ENCODE assay signal across 20 mouse cellular contexts in the genomic region with DNA sequence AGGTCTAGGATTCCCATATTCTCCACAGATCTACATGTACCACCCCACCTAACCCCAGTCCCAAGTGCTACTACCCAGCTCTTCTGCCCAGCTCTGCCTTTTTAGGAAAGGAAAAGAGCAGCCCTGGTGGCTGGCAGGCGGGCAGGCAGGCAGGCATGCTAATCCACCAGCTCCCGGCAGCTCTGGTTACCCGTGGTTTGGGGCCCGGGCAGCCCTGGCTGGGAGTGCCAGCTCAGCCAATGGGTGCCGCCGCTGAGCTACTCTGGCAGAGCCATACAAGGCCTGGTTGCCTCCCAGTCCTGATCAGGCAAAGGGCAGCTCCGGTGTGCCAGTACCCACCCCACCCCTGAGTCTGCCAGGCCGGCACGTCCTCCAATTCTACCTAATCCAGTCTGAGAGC. TPM values are rescaled to one million over a fixed set of nuclear protein-coding genes. Genes with fewer than 3 reads are reported as not detected.
A peak's percentile ranks its signal among the peaks of the same experiment; 100 is the strongest.
DNase-seq lines count a peak whose midpoint lies in the region; ATAC-seq and TF ChIP-seq lines count a peak whose summit lies in the region.
"Had no signal": no experiment of that assay in that cellular context is flagged by ENCODE, and none has a peak within 500 bp of the region (broad histone marks: within the 10 kb centered on the region; RNA-seq: fewer than 3 reads in every experiment).

No protein-coding gene starts in this region.

- no peak overlapping the region for H3K4me2 ChIP-seq in embryonic facial prominence, embryonic 13.5 days
- H3K4me2 ChIP-seq in forebrain, postnatal 0 days (ENCODE audit: low read depth): no peak overlapping the region
- H3K4me2 ChIP-seq in liver, embryonic 11.5 days: no peak overlapping the region
- H3K4me2 ChIP-seq: embryonic facial prominence, embryonic 12.5 days; limb, embryonic 13.5 days; liver, embryonic 15.5 days had no signal

- DNase-seq in embryonic facial prominence, embryonic 10.5 days (ENCODE audit: low spot score): no peak
- peak; percentile 18 to 53 for DNase-seq in lung, adult 18-20 months
- DNase-seq in lung, postnatal 10 days: no peak
- no peak for DNase-seq in forebrain, postnatal 0 days
- no peak for DNase-seq in liver, embryonic 11.5 days (ENCODE audit: low spot score)
- no peak for DNase-seq in embryo, embryonic 10 days (ENCODE audit: low spot score)
- DNase-seq: heart, adult 18-20 months; heart, postnatal 4 days; kidney, adult 18-20 months; kidney, postnatal 10 days; lung, postnatal 14 days; right cerebral cortex, postnatal 4 days; thymus, adult 2 months had no signal

- peaks cover 8% of the 10 kb centered on the region for H3K4me1 ChIP-seq in embryonic facial prominence, embryonic 13.5 days
- no peaks in the 10 kb centered on the region; the same call in 1 of the 2 replicates for H3K4me1 ChIP-seq in embryonic facial prominence, embryonic 10.5 days
- no peaks in the 10 kb centered on the region for H3K4me1 ChIP-seq in forebrain, postnatal 0 days (ENCODE audit: insufficient read depth)
- H3K4me1 ChIP-seq in small intestine, adult 2 months (ENCODE audit: control insufficient read depth, insufficient read depth, insufficient read length, low read length): peaks cover 26% of the 10 kb centered on the region
- no peaks in the 10 kb centered on the region for H3K4me1 ChIP-seq in liver, embryonic 11.5 days (replicated peaks; ENCODE audit: control insufficient read depth, insufficient read depth, low read length)
- H3K4me1 ChIP-seq: embryonic facial prominence, embryonic 12.5 days; limb, embryonic 13.5 days; liver, embryonic 15.5 days had no signal

- no peaks in the 10 kb centered on the region for H3K9me3 ChIP-seq in embryonic facial prominence, embryonic 13.5 days
- H3K9me3 ChIP-seq in embryonic facial prominence, embryonic 10.5 days: no peaks in the 10 kb centered on the region
- H3K9me3 ChIP-seq in forebrain, postnatal 0 days (ENCODE audit: low read length): no peaks in the 10 kb centered on the region
- no peaks in the 10 kb centered on the region for H3K9me3 ChIP-seq in liver, embryonic 11.5 days (ENCODE audit: control insufficient read depth, low read length)
- H3K9me3 ChIP-seq: embryonic facial prominence, embryonic 12.5 days; limb, embryonic 13.5 days; liver, embryonic 15.5 days had no signal

- no peak overlapping the region for H3K27ac ChIP-seq in embryonic facial prominence, embryonic 13.5 days
- no peak overlapping the region for H3K27ac ChIP-seq in embryonic facial prominence, embryonic 10.5 days (replicated peaks)
- H3K27ac ChIP-seq in forebrain, postnatal 0 days (ENCODE audit: low read depth, low read length): no peak overlapping the region
- H3K27ac ChIP-seq in small intestine, adult 2 months (ENCODE audit: insufficient read depth, low read depth, low read length): 0 out of 2 replicates have a peak overlapping the region, but pooled peaks have one; percentile 14
- H3K27ac ChIP-seq in liver, embryonic 11.5 days (ENCODE audit: low read depth, low read length): no peak overlapping the region
- H3K27ac ChIP-seq: embryonic facial prominence, embryonic 12.5 days; limb, embryonic 13.5 days; liver, embryonic 15.5 days had no signal

- H3K27me3 ChIP-seq in embryonic facial prominence, embryonic 13.5 days: no peaks in the 10 kb centered on the region; the same call in 1 of the 2 replicates
- H3K27me3 ChIP-seq in embryonic facial prominence, embryonic 10.5 days (replicated peaks; ENCODE audit: low read depth, poor library complexity, severe bottlenecking): peaks cover 7% of the 10 kb centered on the region
- no peaks in the 10 kb centered on the region for H3K27me3 ChIP-seq in forebrain, postnatal 0 days (ENCODE audit: insufficient read depth, low read length)
- no peaks in the 10 kb centered on the region for H3K27me3 ChIP-seq in small intestine, adult 2 months (ENCODE audit: control insufficient read depth, insufficient read depth, low read length)
- peaks cover 5% of the 10 kb centered on the region for H3K27me3 ChIP-seq in liver, embryonic 11.5 days (replicated peaks; ENCODE audit: control insufficient read depth, insufficient read depth, low read length)
- H3K27me3 ChIP-seq: embryonic facial prominence, embryonic 12.5 days; limb, embryonic 13.5 days had no signal

- ATAC-seq in embryonic facial prominence, embryonic 13.5 days (ENCODE audit: insufficient number of reproducible peaks, insufficient read depth, low FRiP score, low TSS enrichment, low read depth): peak; percentile 38
- ATAC-seq in forebrain, postnatal 0 days: peak; percentile 19; the same call in 1 of the 2 replicates
- no peak for ATAC-seq in liver, embryonic 11.5 days (replicated peaks; ENCODE audit: low FRiP score)

- no peak for TF ChIP-seq CTCF in forebrain, postnatal 0 days (IDR thresholded peaks at IDR 0.05; ENCODE audit: low read depth)
- peak; percentile 20; the same call in 1 of the 2 replicates for TF ChIP-seq CTCF in small intestine, adult 2 months (IDR thresholded peaks at IDR 0.05; ENCODE audit: extremely low read depth, insufficient read length, insufficient replicate concordance, low read depth, low read length)

- no peak for TF ChIP-seq POLR2A in small intestine, adult 2 months (IDR thresholded peaks at IDR 0.05; ENCODE audit: low read depth, low read length)

- 71% methylated on average over 9 of the region's 9 CpGs for WGBS in embryonic facial prominence, embryonic 13.5 days
- 86% methylated on average over 9 of the region's 9 CpGs for WGBS in embryonic facial prominence, embryonic 10.5 days
- WGBS in forebrain, postnatal 0 days: 66% methylated on average over 9 of the region's 9 CpGs
- 33% methylated on average over 9 of the region's 9 CpGs for WGBS in small intestine, adult 2 months
- WGBS in liver, embryonic 11.5 days: 71% methylated on average over 9 of the region's 9 CpGs

- no peaks in the 10 kb centered on the region for H3K36me3 ChIP-seq in embryonic facial prominence, embryonic 13.5 days
- H3K36me3 ChIP-seq in embryonic facial prominence, embryonic 10.5 days (replicated peaks): no peaks in the 10 kb centered on the region
- no peaks in the 10 kb centered on the region for H3K36me3 ChIP-seq in forebrain, postnatal 0 days (ENCODE audit: insufficient read depth)
- no peaks in the 10 kb centered on the region for H3K36me3 ChIP-seq in small intestine, adult 2 months (ENCODE audit: control insufficient read depth, insufficient read depth, low read length)
- H3K36me3 ChIP-seq in liver, embryonic 11.5 days (ENCODE audit: control insufficient read depth, insufficient read depth, low read length): no peaks in the 10 kb centered on the region
- H3K36me3 ChIP-seq: embryonic facial prominence, embryonic 12.5 days; limb, embryonic 13.5 days; liver, embryonic 15.5 days had no signal

- no peak overlapping the region for H3K4me3 ChIP-seq in embryonic facial prominence, embryonic 13.5 days
- H3K4me3 ChIP-seq in embryonic facial prominence, embryonic 10.5 days: no peak overlapping the region
- no peak overlapping the region for H3K4me3 ChIP-seq in forebrain, postnatal 0 days (ENCODE audit: low read depth, low read length)
- H3K4me3 ChIP-seq in small intestine, adult 2 months (ENCODE audit: low read depth, low read length): no peak overlapping the region
- no peak overlapping the region for H3K4me3 ChIP-seq in liver, embryonic 11.5 days (ENCODE audit: low read depth, low read length)
- H3K4me3 ChIP-seq: embryonic facial prominence, embryonic 12.5 days; limb, embryonic 13.5 days; liver, embryonic 15.5 days had no signal

- H3K9ac ChIP-seq in embryonic facial prominence, embryonic 13.5 days: no peak overlapping the region
- H3K9ac ChIP-seq in forebrain, postnatal 0 days: no peak overlapping the region
- no peak overlapping the region for H3K9ac ChIP-seq in liver, embryonic 11.5 days (ENCODE audit: low read depth, low read length)
- H3K9ac ChIP-seq: embryonic facial prominence, embryonic 12.5 days; limb, embryonic 13.5 days; liver, embryonic 15.5 days had no signal

RNA-seq across cellular contexts. Expression of gene Edn2, which starts 18.1 kb away (rescaled TPM):
- polyA plus RNA-seq in embryonic facial prominence, embryonic 13.5 days (2015; fragmentation: Nextera tagmentation; extraction: Ambion mirVana): 6.8 and 8.0 TPM in 2 replicates
- polyA plus RNA-seq in embryonic facial prominence, embryonic 10.5 days (2016; fragmentation: Nextera tagmentation; extraction: Ambion mirVana): not detected in 2 replicates
- not detected in 2 replicates for total RNA-seq in forebrain, postnatal 0 days (2014; rRNA removed)
- polyA plus RNA-seq in forebrain, postnatal 0 days (2015; fragmentation: Nextera tagmentation; extraction: Ambion mirVana): 0.13 TPM in 1 of 2 replicates, not detected in the other
- polyA plus RNA-seq in small intestine, adult 2 months (2012; rRNA removed): 16.5 and 51.5 TPM in 2 replicates
- 0.25 and 0.59 TPM in 2 replicates for polyA plus RNA-seq in liver, embryonic 11.5 days (2014; fragmentation: Nextera tagmentation; extraction: Ambion mirVana)
- total RNA-seq: heart, adult 18-20 months; heart, postnatal 4 days; layer of hippocampus, adult 8-10 months; megakaryocyte-erythroid progenitor cell, adult 5-6 weeks had no signal
- polyA plus RNA-seq: liver, embryonic 15.5 days had no signal

Comparison
In these comparisons a context has a peak if more than half of its experiments do, and no peak if none do; other contexts are left out.
1. DNase-seq: peak in lung, adult 18-20 months (2 of 2); none in embryonic facial prominence, embryonic 10.5 days (single experiment), lung, postnatal 10 days (single experiment), forebrain, postnatal 0 days (single experiment), liver, embryonic 11.5 days (single experiment) and embryo, embryonic 10 days (single experiment).